Mouse (Mus musculus): ENCODE measurements around the gene Gm9803.

- no peak for TF ChIP-seq CTCF (IDR thresholded peaks at IDR 0.05; ENCODE audit: low read depth)
- no peak for TF ChIP-seq EP300 (IDR thresholded peaks at IDR 0.05; ENCODE audit: low read depth)
Observed at GRCm38 (mm10) chr10:43559313-43559712, 35.4 kb downstream of the Gm9803 start.
